In the genomic region with DNA sequence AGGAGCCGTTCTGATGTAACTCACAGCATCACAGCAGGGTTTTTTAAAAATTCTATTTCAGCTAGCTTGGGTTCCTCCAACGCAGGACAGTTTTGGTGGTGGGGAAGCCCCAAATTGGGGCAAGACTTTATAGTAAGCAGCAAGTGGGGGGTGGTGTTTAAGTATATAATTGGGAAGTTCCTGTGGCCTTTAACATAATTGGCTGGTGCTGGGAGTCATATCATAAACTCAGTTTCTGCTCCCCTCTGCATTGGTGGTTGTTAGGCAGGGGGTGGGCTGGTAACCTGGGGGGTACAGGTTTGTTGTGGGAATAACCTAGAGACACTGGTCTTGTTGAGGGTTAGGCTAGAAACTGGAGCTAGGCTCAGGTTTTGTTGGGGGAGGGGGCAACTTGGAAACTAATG, we compare ENCODE assay signal across 24 mouse cellular contexts. TPM values are rescaled to one million over a fixed set of nuclear protein-coding genes. Genes with fewer than 3 reads are reported as not detected.
A peak's percentile ranks its signal among the peaks of the same experiment; 100 is the strongest.
DNase-seq lines count a peak whose midpoint lies in the region; ATAC-seq lines count a peak whose summit lies in the region.
"Had no signal": no experiment of that assay in that cellular context is flagged by ENCODE, and none has a peak within 500 bp of the region (broad histone marks: within the 10 kb centered on the region; RNA-seq: fewer than 3 reads in every experiment).

No protein-coding gene starts in this region.

- no peak overlapping the region for H3K4me3 ChIP-seq in midbrain, embryonic 11.5 days (ENCODE audit: low read depth, low read length)
- H3K4me3 ChIP-seq: embryonic facial prominence, embryonic 15.5 days; erythroblast, embryonic 14.5 days; forebrain, embryonic 10.5 days; forebrain, embryonic 15.5 days; heart, embryonic 13.5 days; hindbrain, embryonic 12.5 days; intestine, embryonic 15.5 days had no signal

- H3K9me3 ChIP-seq in midbrain, embryonic 11.5 days (ENCODE audit: control insufficient read depth, low read length): no peaks in the 10 kb centered on the region
- H3K9me3 ChIP-seq: embryonic facial prominence, embryonic 15.5 days; forebrain, embryonic 10.5 days; forebrain, embryonic 15.5 days; heart, embryonic 13.5 days; hindbrain, embryonic 12.5 days; intestine, embryonic 15.5 days had no signal

- no peak overlapping the region for H3K27ac ChIP-seq in midbrain, embryonic 11.5 days (ENCODE audit: low read depth, low read length)
- H3K27ac ChIP-seq: embryonic facial prominence, embryonic 15.5 days; forebrain, embryonic 10.5 days; forebrain, embryonic 15.5 days; heart, embryonic 13.5 days; hindbrain, embryonic 12.5 days; intestine, embryonic 15.5 days had no signal

- ATAC-seq in activated CD4-positive, CD25-positive, alpha-beta regulatory T cell, adult 4 months: peak; percentile 30
- ATAC-seq in midbrain, embryonic 11.5 days (ENCODE audit: low FRiP score): no peak
- ATAC-seq: forebrain, embryonic 15.5 days; hindbrain, embryonic 16.5 days; intestine, embryonic 15.5 days; Patski had no signal

- 67% methylated on average over 2 of the region's 2 CpGs for WGBS in midbrain, embryonic 11.5 days

- H3K36me3 ChIP-seq in splenic B cell, adult 2 months (ENCODE audit: control insufficient read depth, insufficient read depth, low read length, poor library complexity, severe bottlenecking): no peaks in the 10 kb centered on the region
- H3K36me3 ChIP-seq in midbrain, embryonic 11.5 days (ENCODE audit: control insufficient read depth, insufficient read depth, low read length): no peaks in the 10 kb centered on the region
- H3K36me3 ChIP-seq: embryonic facial prominence, embryonic 15.5 days; forebrain, embryonic 15.5 days; hindbrain, embryonic 12.5 days; intestine, embryonic 15.5 days had no signal

- H3K4me2 ChIP-seq in midbrain, embryonic 11.5 days: no peak overlapping the region
- H3K4me2 ChIP-seq: embryonic facial prominence, embryonic 15.5 days; forebrain, embryonic 15.5 days; heart, embryonic 13.5 days; hindbrain, embryonic 12.5 days; intestine, embryonic 15.5 days had no signal

- DNase-seq in cerebellum, adult 9-11 months: peak; percentile 11
- DNase-seq in cerebellum, postnatal 14 days: no peak
- DNase-seq in spleen, postnatal 36 days (ENCODE audit: low spot score in 2 of 2): peak; percentile 67 to 73
- no peak for DNase-seq in spleen, adult 12 weeks (ENCODE audit: low spot score)
- DNase-seq in splenic B cell, adult 2 months (ENCODE audit: low read depth, low spot score): peak; percentile 45
- DNase-seq in midbrain, embryonic 11.5 days (ENCODE audit: low spot score, missing footprints): no peak
- DNase-seq in urinary bladder, postnatal 10 days (ENCODE audit: low spot score): no peak
- DNase-seq: adrenal gland, adult 2 months; adrenal gland, postnatal 25 days; cerebellum, adult 18-20 months; cerebellum, postnatal 10 days; embryo, embryonic 11 days; gastrocnemius, postnatal 10 days; heart, postnatal 4 days had no signal

- H3K27me3 ChIP-seq in splenic B cell, adult 2 months (ENCODE audit: control insufficient read depth, insufficient read depth, low read length, poor library complexity, severe bottlenecking): no peaks in the 10 kb centered on the region
- no peaks in the 10 kb centered on the region for H3K27me3 ChIP-seq in midbrain, embryonic 11.5 days (ENCODE audit: control insufficient read depth, insufficient read depth, low read length)
- H3K27me3 ChIP-seq: embryonic facial prominence, embryonic 15.5 days; forebrain, embryonic 15.5 days; heart, embryonic 13.5 days; hindbrain, embryonic 12.5 days; intestine, embryonic 15.5 days; Patski had no signal

- H3K4me1 ChIP-seq in midbrain, embryonic 11.5 days (ENCODE audit: control insufficient read depth, insufficient read depth, low read length): peaks cover 6% of the 10 kb centered on the region

- no peak overlapping the region for H3K9ac ChIP-seq in midbrain, embryonic 11.5 days (ENCODE audit: low read length)
- H3K9ac ChIP-seq: embryonic facial prominence, embryonic 15.5 days; forebrain, embryonic 15.5 days; heart, embryonic 13.5 days; hindbrain, embryonic 12.5 days; intestine, embryonic 15.5 days had no signal

RNA-seq across cellular contexts. Expression of a gene that starts 2.7 kb away (rescaled TPM):
- polyA plus RNA-seq in activated CD4-positive, CD25-positive, alpha-beta regulatory T cell, adult 4 months (2017; shearing (Covaris generic)): 10 to 100 TPM; 76.2 to 80.8 TPM
- 53.9 and 54.6 TPM in 2 replicates for polyA plus RNA-seq in midbrain, embryonic 11.5 days (2014; fragmentation: Nextera tagmentation; extraction: Ambion mirVana)

RNA-seq across cellular contexts. Expression of a gene that starts 37.1 kb away (rescaled TPM):
- under 1 TPM in 1 of 2 experiments, not detected in 1; 0.12 TPM for polyA plus RNA-seq in activated CD4-positive, CD25-positive, alpha-beta regulatory T cell, adult 4 months (2017; shearing (Covaris generic))
- polyA plus RNA-seq in midbrain, embryonic 11.5 days (2014; fragmentation: Nextera tagmentation; extraction: Ambion mirVana): 0.12 TPM in 1 of 2 replicates, not detected in the other
- polyA plus RNA-seq: erythroblast, embryonic 14.5 days; Patski had no signal

Comparison
In these comparisons a context has a peak if more than half of its experiments do, and no peak if none do; other contexts are left out.
1. DNase-seq: peak in cerebellum, adult 9-11 months (single experiment), spleen, postnatal 36 days (2 of 2) and splenic B cell, adult 2 months (single experiment); none in cerebellum, postnatal 14 days (0 of 2), spleen, adult 12 weeks (single experiment), midbrain, embryonic 11.5 days (single experiment) and urinary bladder, postnatal 10 days (single experiment).